Mouse (Mus musculus) ES-Bruce4 (cell line): Measurements from ENCODE around the gene Krt222. TPM values are rescaled to one million over a fixed set of nuclear protein-coding genes. Genes with fewer than 3 reads are reported as not detected.

Source experiments
- H3K27ac ChIP-seq: 2 replicates; pipeline ENCODE4 v1.5.1; 2012; ENCODE audit warnings: low read length, inconsistent platforms; ENCODE audit not compliant: insufficient read depth
- H3K27me3 ChIP-seq: 2 replicates; pipeline ENCODE4 v1.6.1; 2012; ENCODE audit warnings: mild to moderate bottlenecking, low read length, inconsistent platforms; ENCODE audit not compliant: control insufficient read depth, poor library complexity, insufficient read depth, severe bottlenecking
- H3K36me3 ChIP-seq: 2 replicates; pipeline ENCODE4 v1.6.1; 2012; ENCODE audit warnings: inconsistent platforms, mild to moderate bottlenecking, low read length, moderate library complexity; ENCODE audit not compliant: control insufficient read depth, poor library complexity, insufficient read depth, severe bottlenecking
- H3K4me1 ChIP-seq: one replicate; pipeline ENCODE4 v1.8.1; 2011; ENCODE audit warnings: low read length; ENCODE audit not compliant: control insufficient read depth, insufficient read depth
- H3K4me3 ChIP-seq: 2 replicates; pipeline ENCODE4 v1.5.1; 2011; ENCODE audit warnings: low read depth, mild to moderate bottlenecking, low read length
- H3K9ac ChIP-seq: 2 replicates; pipeline ENCODE4 v1.6.1; 2012; ENCODE audit warnings: low read depth, mild to moderate bottlenecking, inconsistent platforms; ENCODE audit not compliant: poor library complexity, severe bottlenecking
- H3K9me3 ChIP-seq: replicated peaks from 2 replicates; pipeline ENCODE4 v1.6.1; 2012; ENCODE audit warnings: mild to moderate bottlenecking, low read length, inconsistent platforms; ENCODE audit not compliant: control insufficient read depth, poor library complexity, insufficient read depth, severe bottlenecking
- CTCF ChIP-seq: IDR thresholded peaks from one replicate; pipeline ENCODE4 v1.8.1; 2011; ENCODE audit warnings: low read depth, low read length
- EP300 ChIP-seq: IDR thresholded peaks from 2 replicates; pipeline ENCODE4 v1.6.1; 2011; ENCODE audit warnings: low read depth, low read length; ENCODE audit not compliant: insufficient read depth
- POLR2A ChIP-seq: IDR thresholded peaks from one replicate; pipeline ENCODE4 v1.8.1; 2011; ENCODE audit warnings: low read length; ENCODE audit not compliant: insufficient read depth
- polyA plus RNA-seq: library from polyadenylated mRNA; stranded (reverse); fragments of >200 nt; gene quantifications from 2 replicates; pipeline ENCODE4 v1.2.4, GENCODE M21; 2011; ENCODE audit warnings: low read depth; ENCODE audit not compliant: missing spikeins, insufficient read depth, insufficient read length

Gene Krt222
- polyA plus RNA-seq, 1 experiment = 0.19 TPM

- Histone ChIP-seq H3K9me3 (no peaks in the 10 kb centered on the region), H3K27me3 (no peaks in the 10 kb centered on the region), H3K27ac (no peak overlapping the region), H3K4me1 (no peaks in the 10 kb centered on the region), H3K4me3 (no peak overlapping the region), H3K9ac (no peak overlapping the region), H3K36me3 (peaks cover 63% of the 10 kb centered on the region)
- TF ChIP-seq POLR2A (no peak), EP300 (no peak), CTCF (no peak)
Measured at GRCm38 (mm10) chr11:99217248-99217986, 26.5 kb downstream of the Krt222 start.

GRCm38 (mm10) chr11:99216181-99216580 lies 27.7 kb downstream of the Krt222 start:
- Histone ChIP-seq H3K27ac (no peak overlapping the region), H3K4me3 (no peak overlapping the region), H3K4me1 (no peaks in the 10 kb centered on the region), H3K9me3 (no peaks in the 10 kb centered on the region), H3K36me3 (peaks cover 71% of the 10 kb centered on the region), H3K9ac (no peak overlapping the region), H3K27me3 (no peaks in the 10 kb centered on the region)
- TF ChIP-seq EP300 (no peak), CTCF (no peak), POLR2A (no peak)

GRCm38 (mm10) chr11:99212693-99213092 lies 31.2 kb downstream of the Krt222 start:
- TF ChIP-seq CTCF (no peak), POLR2A (no peak)
- H3K9me3 ChIP-seq = no peaks in the 10 kb centered on the region
- H3K4me3 ChIP-seq = no peak overlapping the region
- no peaks in the 10 kb centered on the region for H3K27me3 ChIP-seq
- H3K36me3 ChIP-seq = peaks cover 57% of the 10 kb centered on the region
- no peak overlapping the region for H3K27ac ChIP-seq
- H3K4me1 ChIP-seq = no peaks in the 10 kb centered on the region
- H3K9ac ChIP-seq = no peak overlapping the region

GRCm38 (mm10) chr11:99211964-99212363 lies 31.9 kb downstream of the Krt222 start:
- no peaks in the 10 kb centered on the region for H3K9me3 ChIP-seq
- no peak for TF ChIP-seq EP300
- no peak for TF ChIP-seq CTCF
- TF ChIP-seq POLR2A = no peak
- H3K27ac ChIP-seq = no peak overlapping the region
- H3K4me3 ChIP-seq = no peak overlapping the region
- no peaks in the 10 kb centered on the region for H3K27me3 ChIP-seq
- no peaks in the 10 kb centered on the region for H3K4me1 ChIP-seq
- peaks cover 51% of the 10 kb centered on the region for H3K36me3 ChIP-seq
- no peak overlapping the region for H3K9ac ChIP-seq

GRCm38 (mm10) chr11:99208105-99208669 lies 35.7 kb downstream of the Krt222 start:
- TF ChIP-seq CTCF = no peak
- TF ChIP-seq EP300 = no peak

GRCm38 (mm10) chr11:99207449-99207848 lies 36.4 kb downstream of the Krt222 start:
- Histone ChIP-seq H3K9me3 (no peaks in the 10 kb centered on the region), H3K4me1 (no peaks in the 10 kb centered on the region), H3K9ac (no peak overlapping the region), H3K27ac (no peak overlapping the region), H3K4me3 (no peak overlapping the region), H3K36me3 (peaks cover 20% of the 10 kb centered on the region), H3K27me3 (no peaks in the 10 kb centered on the region)
- TF ChIP-seq POLR2A (no peak), CTCF (no peak), EP300 (no peak)

More at GRCm38 (mm10) chr11:99208105-99208669, 35.7 kb downstream of the Krt222 start:
- no peak overlapping the region for H3K27ac ChIP-seq
- H3K36me3 ChIP-seq = peaks cover 23% of the 10 kb centered on the region
- no peak overlapping the region for H3K9ac ChIP-seq
- H3K4me3 ChIP-seq = no peak overlapping the region
- H3K4me1 ChIP-seq = no peaks in the 10 kb centered on the region
- H3K27me3 ChIP-seq = no peaks in the 10 kb centered on the region
- no peaks in the 10 kb centered on the region for H3K9me3 ChIP-seq
